Mouse (Mus musculus) monocyte, adult 2 months (primary cell): ENCODE measurements around the gene Cog6.

Experiments used
- DNase-seq, 2 experiments: peaks; one replicate each; pipeline ENCODE4 v3.0.0; 2022; ENCODE audit warnings: low spot score in 2 of 2, low read depth in 1 of 2

The Cog6 gene

GRCm38 (mm10) chr3:53016436-53017340 is at the start of gene Cog6:
TSS of gene Cog6 (minus strand) at chr3:53017237.
- DNase-seq, result peak; percentile 37 to 68

GRCm38 (mm10) chr3:53066095-53066372 is 49.0 kb upstream of the Cog6 start:
- DNase-seq, result no peak

- DNase-seq, result no peak
These were observed 48.4 kb upstream of the Cog6 start for GRCm38 (mm10) chr3:53065267-53066094.

GRCm38 (mm10) chr3:53063423-53064147 is 46.5 kb upstream of the Cog6 start:
- no peak for DNase-seq

- DNase-seq, result no peak
These were observed 42.9 kb upstream of the Cog6 start for GRCm38 (mm10) chr3:53059959-53060358.

GRCm38 (mm10) chr3:53056430-53056829 is 39.4 kb upstream of the Cog6 start:
- no peak for DNase-seq

GRCm38 (mm10) chr3:53052385-53052784 is 35.3 kb upstream of the Cog6 start:
- no peak for DNase-seq

DNA sequence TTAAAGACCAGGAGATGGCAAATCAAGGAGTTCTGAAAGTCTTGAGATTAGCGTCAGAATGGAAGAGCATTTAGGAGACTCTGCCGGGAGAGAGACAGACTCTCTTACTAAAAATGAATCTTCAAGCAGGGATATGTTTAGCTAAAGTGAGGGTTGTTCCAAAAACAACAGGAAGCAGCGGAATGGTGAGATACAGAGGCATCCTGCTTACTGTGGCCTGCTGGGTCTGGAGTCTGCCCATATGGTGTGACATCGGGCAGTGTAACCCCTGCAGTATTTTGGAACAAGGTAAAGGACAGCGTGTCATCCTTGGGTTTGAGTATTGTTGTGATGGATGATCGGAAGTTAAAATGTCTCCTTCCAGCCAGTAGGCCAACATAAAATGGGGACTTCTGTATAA is 29.3 kb upstream of the Cog6 start:
- DNase-seq, result no peak

DNA sequence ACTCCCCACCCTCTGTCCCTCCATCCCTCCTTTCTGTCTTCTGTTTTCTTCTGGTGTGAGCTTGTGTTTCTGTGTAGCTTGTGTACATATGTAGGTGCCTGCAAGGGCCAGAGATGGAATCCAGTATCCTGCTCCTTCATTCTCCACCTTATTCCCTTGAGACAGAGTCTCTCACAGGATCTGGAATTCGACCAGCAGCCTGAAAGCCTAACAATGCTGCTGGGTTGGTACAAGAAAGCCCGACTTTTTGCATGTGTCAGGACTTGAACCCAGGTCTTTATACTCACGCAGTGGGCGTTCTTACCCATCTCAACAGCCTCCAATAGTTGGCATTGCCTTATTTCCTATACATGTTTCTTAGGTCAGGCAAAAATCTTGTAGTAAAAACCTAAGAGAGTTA is 28.7 kb upstream of the Cog6 start:
- DNase-seq, result no peak

DNA sequence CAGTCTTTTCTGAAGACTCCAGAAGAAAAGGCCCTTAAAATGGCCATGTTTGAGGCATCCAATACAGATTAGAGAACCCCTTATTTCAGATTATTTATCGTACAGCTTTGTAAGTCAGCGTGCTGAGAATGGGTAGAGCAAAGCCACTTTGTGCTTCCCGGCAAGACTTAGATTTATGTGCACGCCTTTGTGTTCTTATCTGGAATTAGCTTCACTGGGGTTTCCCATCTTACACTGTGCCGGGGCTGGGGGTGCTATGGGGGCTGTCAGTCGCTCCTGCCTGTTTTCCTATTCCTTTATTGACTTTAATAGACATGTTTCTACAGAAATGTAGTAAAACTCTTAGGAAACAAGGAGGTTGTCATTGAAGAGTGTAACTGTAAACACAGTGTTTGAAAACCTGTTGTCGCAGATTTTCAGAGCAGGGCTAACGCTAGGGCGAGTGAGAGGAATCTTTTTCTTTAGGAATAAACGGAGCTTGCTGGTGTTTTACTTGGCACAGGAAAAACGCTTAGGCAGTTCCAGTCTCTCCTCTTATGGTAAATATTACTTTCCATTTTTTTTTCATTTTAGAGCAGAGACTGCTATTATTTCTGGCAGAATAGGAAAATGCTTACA is 27.8 kb upstream of the Cog6 start:
- no peak for DNase-seq

DNA sequence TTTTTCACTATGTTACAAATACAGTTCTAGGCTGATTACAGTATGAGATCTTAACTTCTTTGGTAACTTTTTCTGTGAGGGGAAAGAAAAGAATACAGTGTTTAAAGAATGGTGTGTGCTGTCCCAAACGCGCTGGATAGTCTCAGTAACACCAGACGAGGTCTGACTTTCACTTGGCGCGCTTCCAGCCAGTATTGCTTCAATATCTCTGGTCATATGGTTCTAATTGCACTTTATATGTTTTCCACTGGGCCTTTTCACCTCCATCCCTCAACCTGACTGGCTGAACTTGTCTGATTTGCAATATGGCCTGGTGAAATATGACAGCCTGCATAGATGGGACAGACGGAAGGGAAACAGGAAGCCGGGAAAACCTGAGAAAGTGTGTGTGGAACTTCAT is 27.2 kb upstream of the Cog6 start:
- no peak for DNase-seq

- no peak for DNase-seq
These were observed 26.3 kb upstream of the Cog6 start for GRCm38 (mm10) chr3:53043206-53043780.

DNA sequence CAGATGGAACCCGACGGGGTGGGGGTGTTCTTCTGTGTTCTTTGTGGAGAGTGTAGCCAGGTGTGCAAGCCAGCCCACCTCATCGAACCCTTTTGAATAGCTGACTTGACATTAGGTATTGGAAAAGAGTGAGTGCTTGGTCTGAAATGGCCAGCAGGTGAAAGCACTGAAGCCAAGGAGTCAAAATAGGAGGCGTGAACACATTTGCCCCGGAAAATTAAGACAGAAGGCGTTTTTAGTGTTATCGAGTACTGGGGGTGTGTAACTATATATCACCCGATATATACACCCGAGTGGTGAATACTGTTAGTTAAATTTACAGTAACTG is 25.2 kb upstream of the Cog6 start:
- no peak for DNase-seq

DNA sequence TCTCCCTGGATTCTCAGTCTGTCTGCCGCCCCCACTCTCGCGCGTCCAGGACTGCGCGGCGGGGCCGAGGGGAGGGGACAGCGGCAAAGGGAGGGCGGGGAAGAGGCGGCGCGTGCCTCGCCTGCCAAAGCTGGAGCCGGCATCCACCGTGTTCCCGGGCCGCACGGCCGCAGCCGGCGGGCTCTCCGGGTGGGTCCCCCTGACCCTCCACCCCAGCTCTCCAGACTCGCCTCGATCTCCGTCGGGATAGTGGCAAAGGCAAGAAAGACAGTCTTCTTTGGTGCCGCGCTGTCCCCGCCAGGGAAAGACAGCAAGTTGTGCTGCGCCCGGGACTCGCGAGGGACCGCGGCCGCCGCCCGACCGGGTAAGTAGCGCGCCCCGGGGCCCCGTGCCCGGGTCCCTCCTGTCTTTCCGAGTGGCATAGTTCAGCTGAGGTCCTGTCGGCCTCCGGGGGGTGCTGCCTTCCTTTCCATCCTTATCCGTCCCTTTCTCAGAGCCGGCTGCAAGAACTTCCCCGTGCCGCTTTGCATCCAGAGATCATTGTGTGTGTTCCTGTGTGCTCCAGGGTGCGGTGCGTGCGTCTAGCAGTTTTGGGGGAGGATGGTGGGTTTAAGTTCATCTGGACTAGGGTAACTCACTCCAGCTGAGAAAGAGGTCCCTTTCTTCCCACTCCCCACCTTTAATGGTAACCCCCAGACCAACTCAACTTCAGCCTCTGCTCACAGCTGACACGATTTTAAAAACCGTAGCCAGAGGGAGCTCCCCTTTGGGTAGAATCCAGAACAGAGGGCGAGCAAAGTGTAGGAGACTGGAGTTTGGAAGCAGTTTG is 24.6 kb upstream of the Cog6 start, which contains the start of gene Lhfp:
Lhfp (plus strand) TSS at position 118 of the 829 bp plus-strand sequence.
- no peak for DNase-seq

- DNase-seq, result no peak
These were observed 23.8 kb upstream of the Cog6 start for GRCm38 (mm10) chr3:53040593-53041410.

GRCm38 (mm10) chr3:53039746-53040145 is 22.7 kb upstream of the Cog6 start:
- DNase-seq, result no peak

DNA sequence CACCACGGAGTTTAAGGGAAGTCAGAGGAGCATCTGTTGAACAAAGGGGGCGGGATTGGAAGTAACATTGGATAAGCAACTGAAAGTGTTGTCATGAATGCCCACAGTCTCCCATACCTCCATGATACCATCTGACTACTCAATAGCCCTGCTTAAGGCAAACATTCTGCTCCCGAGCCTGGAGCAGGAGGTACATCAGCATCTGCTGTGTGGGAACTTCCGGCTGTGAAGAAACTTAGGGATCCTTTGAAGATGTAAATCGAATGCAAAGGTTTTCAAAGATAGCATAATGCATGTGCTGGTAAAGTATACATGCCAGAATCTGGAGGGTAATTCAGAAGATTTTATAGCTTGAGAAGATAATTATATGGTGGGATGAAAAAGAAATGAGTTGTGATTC is 21.9 kb upstream of the Cog6 start:
- DNase-seq, result no peak

GRCm38 (mm10) chr3:53036941-53037340 is 19.9 kb upstream of the Cog6 start:
- DNase-seq, result no peak

DNA sequence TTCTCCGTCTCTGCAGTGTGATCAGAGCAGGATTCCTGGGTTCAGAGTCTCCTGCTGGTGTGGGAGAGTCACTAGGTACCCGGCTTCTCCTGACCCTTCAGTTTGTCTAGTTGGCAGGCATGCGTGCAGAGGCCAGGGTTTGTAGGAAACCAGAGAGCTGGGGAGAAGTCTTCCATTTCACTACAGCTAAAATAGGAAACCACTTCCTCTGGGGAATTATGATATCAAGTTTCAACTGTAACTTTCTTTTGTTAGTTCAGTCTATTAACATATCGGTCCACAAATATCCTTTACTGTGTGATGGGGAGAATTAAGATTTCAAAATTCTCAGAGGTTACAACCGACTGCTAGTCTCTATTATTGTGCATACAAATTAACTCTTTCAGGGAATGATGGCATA is 19.0 kb upstream of the Cog6 start:
- DNase-seq, result no peak
